Mouse (Mus musculus) layer of hippocampus, postnatal 10 days (tissue): ENCODE results near the gene Taok2. TPM values are rescaled to one million over a fixed set of nuclear protein-coding genes. Genes with fewer than 3 reads are reported as not detected.
A peak's percentile ranks its signal among the peaks of the same experiment; 100 is the strongest.
"Not testable (repeated sequence)": the region's sequence is repeated elsewhere in the genome, so short reads cannot be mapped to it uniquely, and the experiment has no call there.

ENCODE experiments used
- DNase-seq, 2 experiments: peaks; one replicate each; pipeline ENCODE4 v3.0.0; 2021; ENCODE audit warnings: low spot score in 2 of 2
- long read RNA-seq: library from polyadenylated mRNA; stranded (forward); transcript quantifications from one replicate; pipeline ENCODE4 v2.0.0, GENCODE M21; 2023
- total RNA-seq, 2 experiments: library from RNA; stranded (reverse); gene quantifications; 2 replicates each; pipeline ENCODE4 v1.2.3; 2021

Gene Taok2
- 100 to 1,000 TPM; 147 to 167 TPM for total RNA-seq
- long read RNA-seq, full-length matches to known transcripts = 1 of 23 reads
- long read RNA-seq, partial matches to known transcripts = 8 of 23 reads
- long read RNA-seq, other reads (novel, unspliced or antisense) = 14 of 23 reads

GRCm38 (mm10) chr7:126884286-126885164, at the start of gene Taok2:
Taok2 (minus strand) TSS chr7:126884703.
- peak; percentile 97 to 99 for DNase-seq

DNA sequence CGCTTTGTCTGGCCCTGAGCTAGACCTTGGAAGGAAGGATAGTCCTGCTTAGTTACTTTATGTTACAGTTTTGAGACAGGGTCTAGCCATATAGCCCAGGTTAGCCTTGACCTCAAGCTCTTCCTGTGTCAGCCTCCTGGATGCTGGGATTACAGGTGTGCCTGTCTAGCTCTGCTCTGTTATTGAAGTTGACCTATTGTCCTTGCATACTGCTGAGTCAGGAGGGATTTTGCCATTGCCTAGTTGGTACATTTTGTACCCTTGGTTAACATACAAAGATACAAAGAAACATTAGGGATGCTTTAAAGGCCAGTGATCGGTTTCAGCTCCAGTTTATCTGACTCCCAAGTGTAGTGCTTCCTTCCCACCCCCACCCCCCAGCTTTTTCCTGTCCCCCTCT, 48.1 kb upstream of the Taok2 start:
- DNase-seq = no peak

- DNase-seq = no peak
Observed at GRCm38 (mm10) chr7:126929046-126929445, 44.5 kb upstream of the Taok2 start.

- peak; percentile 88 to 94 for DNase-seq
Observed at GRCm38 (mm10) chr7:126928384-126929037, 44.0 kb upstream of the Taok2 start, which contains the start of gene Kctd13. Kctd13 (plus strand) TSS chr7:126928879.

DNA sequence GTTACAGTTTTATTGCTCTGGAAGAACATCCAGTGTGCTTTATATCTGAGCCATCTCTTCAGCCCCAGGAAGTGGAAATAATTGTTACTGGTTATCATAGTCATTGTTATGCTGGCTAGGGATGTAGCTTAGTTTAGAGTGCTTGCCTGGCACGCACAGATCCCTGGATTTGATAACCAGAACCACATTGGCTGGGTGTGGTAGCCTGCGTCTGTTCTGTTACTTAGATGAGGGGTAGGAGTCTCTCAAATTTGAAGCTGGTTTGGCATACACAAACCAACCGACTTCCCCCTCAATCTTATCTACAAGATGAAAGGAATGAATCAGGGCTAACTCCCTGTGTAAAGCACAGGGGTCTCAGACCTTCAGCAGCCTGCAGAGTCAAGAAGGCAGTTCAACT, 41.8 kb upstream of the Taok2 start:
- DNase-seq = no peak

- no peak for DNase-seq
Observed at GRCm38 (mm10) chr7:126923999-126924398, 39.5 kb upstream of the Taok2 start.

DNA sequence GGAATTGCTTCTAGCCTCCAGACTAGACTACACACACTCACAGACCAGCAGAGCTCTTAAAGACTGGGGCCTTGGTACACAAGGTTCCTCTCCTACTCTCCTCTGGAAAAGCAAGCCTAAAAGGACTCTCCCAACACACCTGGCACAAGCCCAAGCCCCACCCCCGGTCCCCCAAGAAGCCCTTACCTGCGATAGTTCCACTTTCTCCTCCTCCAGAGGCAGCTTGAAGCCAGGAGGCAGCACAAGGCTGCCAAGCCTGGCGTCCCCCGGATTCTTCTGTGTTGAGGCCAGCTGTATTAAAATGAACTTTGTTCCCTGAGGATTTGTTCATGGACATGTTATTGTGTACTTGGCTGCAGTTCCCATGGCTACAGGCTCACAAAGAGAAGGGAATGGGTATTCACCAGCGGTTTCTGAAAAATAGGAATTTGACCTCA, 38.1 kb upstream of the Taok2 start, which contains the start of gene Tmem219:
TSS of gene Tmem219 (minus strand) at position 294 of the 437 bp plus-strand sequence.
- DNase-seq = peak; percentile 26 to 33

DNA sequence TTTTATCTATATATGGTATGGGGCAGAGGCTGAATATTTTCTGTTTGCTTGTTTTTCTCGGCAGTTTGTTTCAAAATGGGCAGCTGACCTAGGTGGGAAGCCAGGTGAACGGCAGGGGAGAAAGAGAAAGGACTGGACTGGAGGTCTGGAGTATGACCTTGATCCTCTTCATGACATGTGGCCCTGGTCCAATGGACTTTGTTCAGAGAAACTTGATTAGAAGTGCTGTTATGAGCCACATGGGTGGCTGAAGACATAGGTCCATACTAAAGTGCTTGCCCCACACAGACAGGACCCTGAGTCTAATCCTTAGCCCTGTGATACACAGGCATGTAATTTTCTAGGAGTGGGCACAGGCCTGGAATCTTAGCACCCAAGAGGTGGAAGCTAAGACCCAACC, 37.1 kb upstream of the Taok2 start:
- DNase-seq = no peak

DNA sequence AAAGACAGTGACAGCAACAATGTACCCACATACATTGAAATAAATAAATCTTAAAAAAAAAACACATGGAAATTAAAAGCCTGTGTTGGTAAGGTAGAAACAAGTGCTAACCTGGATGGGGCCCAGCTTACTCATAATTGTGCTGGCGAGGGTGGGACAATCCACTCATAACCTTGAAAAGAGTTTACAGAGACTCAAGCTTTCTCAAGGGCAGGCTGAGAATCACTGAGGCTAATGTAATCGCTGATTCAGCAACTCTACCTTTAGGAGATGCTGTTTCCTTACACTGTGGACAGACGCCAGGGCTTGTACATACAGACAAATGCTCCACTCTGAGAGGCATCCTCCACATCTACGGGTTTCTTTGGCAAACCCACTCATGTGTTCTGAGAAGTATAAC, 35.5 kb upstream of the Taok2 start:
- no peak for DNase-seq

DNA sequence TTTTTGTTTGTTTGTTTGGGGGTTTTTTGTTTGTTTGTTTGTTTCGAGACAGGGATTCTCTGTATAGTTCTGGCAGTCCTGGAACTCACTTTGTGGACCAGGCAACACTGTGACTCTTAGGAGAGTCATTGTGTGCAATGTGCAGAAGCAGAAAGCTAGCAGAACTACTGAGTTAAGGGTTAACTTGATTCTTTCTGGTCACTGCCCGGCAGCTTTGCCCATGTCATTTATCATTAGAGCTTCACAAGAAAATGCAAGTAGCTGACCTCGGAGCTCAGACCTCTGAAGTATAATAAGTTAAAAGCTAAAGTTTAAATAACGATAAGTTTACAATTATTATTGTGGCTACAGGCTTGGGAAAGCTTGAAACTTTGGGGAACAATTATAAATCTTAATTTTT, 33.9 kb upstream of the Taok2 start:
- DNase-seq = not testable (repeated sequence)

- DNase-seq = no peak
Observed at GRCm38 (mm10) chr7:126914844-126915243, 30.3 kb upstream of the Taok2 start.

- no peak for DNase-seq
Observed at GRCm38 (mm10) chr7:126905590-126905989, 21.1 kb upstream of the Taok2 start.

- DNase-seq = not testable (repeated sequence)
Observed at GRCm38 (mm10) chr7:126899781-126900180, 15.3 kb upstream of the Taok2 start.

DNA sequence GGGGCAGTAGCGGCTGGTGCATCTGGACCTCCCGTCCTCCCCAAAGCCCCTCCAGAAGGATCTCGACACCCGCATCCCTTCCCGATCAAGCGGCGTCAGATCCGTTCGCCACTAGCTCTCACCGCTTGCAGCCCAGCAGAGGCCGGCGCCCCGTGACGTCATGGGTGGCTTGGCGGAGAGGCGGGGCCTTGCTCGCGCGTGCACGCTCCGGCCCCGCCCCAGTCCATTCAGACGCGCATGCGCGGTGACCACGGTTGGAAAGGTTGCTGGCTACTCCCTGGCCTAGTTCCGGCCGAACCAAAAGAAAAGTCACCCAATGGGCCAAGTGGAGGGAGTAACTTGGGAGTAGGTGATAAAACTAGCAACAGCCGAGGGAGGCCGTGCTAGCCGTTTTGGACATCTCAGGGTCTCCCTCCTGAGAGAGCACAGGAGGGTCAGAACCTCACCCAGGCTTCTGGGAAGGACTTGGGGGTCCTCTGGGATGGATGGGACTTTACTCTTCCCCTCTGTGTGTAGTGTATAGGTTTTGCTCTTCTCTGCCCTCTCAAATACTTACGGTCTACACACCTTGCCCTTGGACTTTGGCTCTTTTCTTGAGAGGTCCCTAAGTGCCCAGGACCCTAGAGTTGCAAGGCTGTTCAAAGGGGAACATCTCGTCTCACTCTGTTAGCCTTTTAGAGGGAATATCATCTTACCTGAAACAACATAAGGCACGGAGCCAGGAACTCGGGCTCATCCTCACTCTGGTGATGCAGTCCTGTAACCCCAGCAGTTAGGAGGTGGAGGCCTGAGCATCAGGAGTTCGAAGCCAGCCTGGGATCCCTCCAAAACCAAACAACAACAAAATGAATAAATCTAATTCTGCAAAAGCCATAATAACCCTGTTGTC, 13.8 kb upstream of the Taok2 start:
- peak; percentile 98 to 99 for DNase-seq

GRCm38 (mm10) chr7:126897390-126898101, 13.0 kb upstream of the Taok2 start:
- peak in 1 of 2 experiments; percentile 28 for DNase-seq

- DNase-seq = no peak
Observed at GRCm38 (mm10) chr7:126896912-126897311, 12.4 kb upstream of the Taok2 start.

DNA sequence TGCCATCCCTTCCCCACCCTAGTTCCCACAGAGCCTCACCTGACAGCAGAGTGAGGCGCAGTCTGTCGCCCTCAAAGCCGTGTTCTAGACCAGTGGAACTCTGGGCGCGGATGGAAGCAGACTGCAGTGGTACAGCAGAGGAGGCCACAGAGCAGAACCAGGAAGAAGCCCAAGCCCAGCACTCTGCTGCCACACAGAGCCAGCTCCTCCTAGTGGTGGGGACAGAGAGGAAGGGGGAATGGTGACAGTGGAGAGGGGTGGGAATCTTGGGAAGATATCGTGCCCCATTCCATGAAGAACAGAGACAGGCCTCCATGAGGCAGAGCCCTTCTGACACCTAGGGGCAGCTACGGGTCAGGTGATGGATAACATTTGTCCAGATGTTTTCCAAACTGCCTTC, 4.3 kb upstream of the Taok2 start:
- no peak for DNase-seq

DNA sequence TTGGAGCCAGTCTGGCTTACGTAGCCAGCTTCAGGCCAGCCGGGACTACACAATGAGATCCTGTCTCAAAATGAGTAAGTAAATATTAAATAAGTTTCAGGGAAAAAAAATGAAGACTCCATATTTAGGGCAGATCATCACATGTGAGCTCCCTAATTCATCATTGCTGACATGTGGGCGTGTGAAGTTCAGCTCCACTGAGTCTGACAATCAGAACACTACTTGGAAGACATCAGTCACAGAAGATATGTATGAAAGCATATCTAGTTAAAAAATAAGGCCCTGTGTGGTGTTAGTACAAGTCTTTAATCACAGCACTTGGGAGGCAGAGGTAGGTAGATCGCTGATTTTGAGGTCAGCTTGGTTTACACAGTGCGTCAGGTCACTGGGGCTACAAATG, 2.8 kb upstream of the Taok2 start:
- no peak for DNase-seq

GRCm38 (mm10) chr7:126883731-126884181, 747 bp downstream of the Taok2 start:
- DNase-seq = peak in 1 of 2 experiments; percentile 42

DNA sequence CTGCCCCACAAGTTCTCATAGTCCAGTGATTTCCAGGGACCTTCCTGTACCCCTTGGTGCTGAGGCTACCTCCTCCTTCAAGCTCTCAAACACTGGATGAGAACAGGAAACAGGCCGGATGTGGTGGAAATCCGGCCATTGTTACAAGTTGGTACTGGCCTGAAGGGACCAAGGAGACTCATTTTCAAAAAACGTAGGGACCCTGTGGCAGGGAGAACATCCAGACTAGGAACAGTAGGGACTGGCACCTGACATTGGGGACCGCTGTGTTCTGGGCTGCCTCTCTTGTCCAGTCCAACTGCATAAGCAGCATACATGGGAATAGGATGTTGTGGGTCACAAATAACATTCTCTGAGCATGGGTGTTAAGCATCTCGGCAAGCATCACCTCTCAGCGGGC, 3.5 kb downstream of the Taok2 start:
- DNase-seq = no peak
